Mouse (Mus musculus): Measurements from ENCODE around the gene Slpi. TPM values are rescaled to one million over a fixed set of nuclear protein-coding genes. Genes with fewer than 3 reads are reported as not detected.

Gene Slpi
- total and polyA plus RNA-seq, 3 experiments: not detected

- peaks cover 0 to 3% of the 10 kb centered on the region in 2 experiments; a peak in 1 of 4 replicates for H3K36me3 ChIP-seq (ENCODE audit: control insufficient read depth in 1 of 2, insufficient read depth in 2 of 2, low read length in 2 of 2)
- H3K4me1 ChIP-seq (ENCODE audit: control insufficient read depth in 1 of 2, insufficient read depth in 2 of 2, low read length in 2 of 2): peaks cover 0 to 11% of the 10 kb centered on the region in 2 experiments; a peak in 3 of 4 replicates
- H3K9ac ChIP-seq (ENCODE audit: control insufficient read depth, low read depth, low read length, poor library complexity, severe bottlenecking): no peak overlapping the region
- H3K27ac ChIP-seq (ENCODE audit: control insufficient read depth, low read depth, low read length): no peak overlapping the region
- H3K9me3 ChIP-seq (replicated peaks; ENCODE audit: insufficient read depth, low read length): no peaks in the 10 kb centered on the region
- no peak overlapping the region for H3K4me3 ChIP-seq (ENCODE audit: control insufficient read depth in 1 of 2, insufficient read depth in 1 of 2, low read depth in 2 of 2, low read length in 2 of 2)
- H3K27me3 ChIP-seq (ENCODE audit: control insufficient read depth in 1 of 2, insufficient read depth in 2 of 2, low read length in 2 of 2): peaks cover 0 to 3% of the 10 kb centered on the region in 2 experiments; a peak in 1 of 4 replicates
- no peak for DNase-seq (ENCODE audit: low read depth, low spot score)
- H3K79me2 ChIP-seq (ENCODE audit: control insufficient read depth, insufficient read depth, low read length, poor library complexity): no peaks in the 10 kb centered on the region
- no peak for TF ChIP-seq POLR2AphosphoS2 (IDR thresholded peaks at IDR 0.05; ENCODE audit: low read length)
- no peak for TF ChIP-seq ZKSCAN1 (IDR thresholded peaks at IDR 0.05; ENCODE audit: low read depth, low read length)
- TF ChIP-seq SMC3 (IDR thresholded peaks at IDR 0.05; ENCODE audit: low read depth, low read length): no peak
- TF ChIP-seq CTCF (IDR thresholded peaks at IDR 0.05 in 2 of 3, conservative IDR thresholded peaks at IDR 0.05 in 1 of 3; ENCODE audit: control insufficient read depth in 1 of 3, insufficient read depth in 1 of 3, low read depth in 2 of 3, low read length in 3 of 3, poor library complexity in 1 of 3, severe bottlenecking in 1 of 3): no peak
- TF ChIP-seq MEF2A (IDR thresholded peaks at IDR 0.05; ENCODE audit: extremely low read depth, insufficient replicate concordance, low read depth, low read length, poor library complexity, severe bottlenecking): no peak
- TF ChIP-seq BHLHE40 (IDR thresholded peaks at IDR 0.05; ENCODE audit: borderline replicate concordance, low read depth, low read length): no peak
- TF ChIP-seq CHD2 (IDR thresholded peaks at IDR 0.05; ENCODE audit: low read length): no peak
- TF ChIP-seq MYC (IDR thresholded peaks at IDR 0.05; ENCODE audit: low read depth, low read length): no peak
- TF ChIP-seq HCFC1 (IDR thresholded peaks at IDR 0.05; ENCODE audit: low read depth, low read length): no peak
- TF ChIP-seq SIN3A (IDR thresholded peaks at IDR 0.05; ENCODE audit: low read length): no peak
- no peak for TF ChIP-seq TCF12 (IDR thresholded peaks at IDR 0.05; ENCODE audit: low read depth, low read length)
- no peak for TF ChIP-seq NELFE (IDR thresholded peaks at IDR 0.05; ENCODE audit: low read depth, low read length)
- TF ChIP-seq MYB (IDR thresholded peaks at IDR 0.05; ENCODE audit: low read depth, low read length): no peak
- TF ChIP-seq MAZ (IDR thresholded peaks at IDR 0.05; ENCODE audit: low read depth, low read length): no peak
- TF ChIP-seq POLR2AphosphoS5 (IDR thresholded peaks at IDR 0.05; ENCODE audit: borderline replicate concordance, low read depth, low read length): no peak
- no peak for TF ChIP-seq TBP (IDR thresholded peaks at IDR 0.05; ENCODE audit: low read depth, low read length)
These were observed 15.4 kb upstream of the Slpi start for GRCm38 (mm10) chr2:164404082-164404990.

DNA sequence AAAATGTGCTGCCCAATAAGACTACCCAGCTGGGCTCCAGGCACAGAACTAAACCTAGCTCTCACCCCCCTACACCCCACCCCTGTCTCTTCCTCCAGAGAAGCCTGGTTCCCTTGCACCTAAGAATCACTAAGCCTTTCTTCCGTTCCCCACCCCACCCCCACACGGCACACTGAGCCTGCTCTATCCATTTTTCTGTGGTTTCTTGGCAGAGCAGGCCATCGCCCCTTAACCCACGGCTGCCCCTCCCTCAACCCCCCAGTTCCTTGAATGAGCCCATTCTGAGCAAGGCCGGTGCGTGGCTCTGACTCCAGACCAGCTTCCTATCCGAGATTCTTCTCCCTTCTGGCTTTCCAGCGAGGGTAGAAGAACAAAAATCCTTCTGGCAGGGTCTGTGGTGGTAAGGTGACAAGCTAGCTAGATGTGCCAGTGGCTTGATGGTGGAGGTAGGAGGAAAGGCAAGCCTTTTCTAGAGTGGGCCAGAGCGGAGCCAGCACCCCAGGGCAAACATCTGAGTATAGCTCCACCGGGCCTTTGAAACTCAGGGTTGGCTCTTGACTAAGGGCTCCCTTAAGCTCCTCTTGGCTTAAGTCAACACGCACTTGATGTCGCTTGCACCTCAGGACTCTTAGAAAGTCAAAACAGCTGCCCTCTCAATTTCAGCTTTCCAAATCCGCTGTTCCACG lies 14.6 kb upstream of the Slpi start:
- Histone ChIP-seq H3K4me3 (ENCODE audit: control insufficient read depth in 1 of 2, insufficient read depth in 1 of 2, low read depth in 2 of 2, low read length in 2 of 2) (no peak overlapping the region), H3K4me1 (ENCODE audit: control insufficient read depth in 1 of 2, insufficient read depth in 2 of 2, low read length in 2 of 2) (peaks cover 0 to 4% of the 10 kb centered on the region in 2 experiments; a peak in 3 of 4 replicates), H3K79me2 (ENCODE audit: control insufficient read depth, insufficient read depth, low read length, poor library complexity) (no peaks in the 10 kb centered on the region), H3K27ac (ENCODE audit: control insufficient read depth, low read depth, low read length) (no peak overlapping the region), H3K9ac (ENCODE audit: control insufficient read depth, low read depth, low read length, poor library complexity, severe bottlenecking) (no peak overlapping the region), H3K27me3 (ENCODE audit: control insufficient read depth in 1 of 2, insufficient read depth in 2 of 2, low read length in 2 of 2) (peaks cover 0 to 3% of the 10 kb centered on the region in 2 experiments; a peak in 1 of 4 replicates), H3K9me3 (replicated peaks; ENCODE audit: insufficient read depth, low read length) (no peaks in the 10 kb centered on the region), H3K36me3 (ENCODE audit: control insufficient read depth in 1 of 2, insufficient read depth in 2 of 2, low read length in 2 of 2) (peaks cover 0 to under 1% of the 10 kb centered on the region in 2 experiments; a peak in 1 of 4 replicates)
- no peak for DNase-seq (ENCODE audit: low read depth, low spot score)
- TF ChIP-seq MAZ (IDR thresholded peaks at IDR 0.05; ENCODE audit: low read depth, low read length) (no peak), E2F4 (IDR thresholded peaks at IDR 0.05; ENCODE audit: borderline replicate concordance, low read depth, low read length) (no peak), MXI1 (IDR thresholded peaks at IDR 0.05; ENCODE audit: low read depth, low read length) (no peak), SIN3A (IDR thresholded peaks at IDR 0.05; ENCODE audit: low read length) (no peak), GATA1 (IDR thresholded peaks at IDR 0.05; ENCODE audit: low read depth, low read length) (no peak), POLR2AphosphoS5 (IDR thresholded peaks at IDR 0.05; ENCODE audit: borderline replicate concordance, low read depth, low read length) (no peak), USF1 (IDR thresholded peaks at IDR 0.05; ENCODE audit: low read depth, low read length) (no peak)

Measured in MEL (cell line).